Mouse (Mus musculus) liver, postnatal 0 days (tissue): Measurements from ENCODE around the gene Prr5l. TPM values are rescaled to one million over a fixed set of nuclear protein-coding genes. Genes with fewer than 3 reads are reported as not detected.
"Not testable (repeated sequence)": the region's sequence is repeated elsewhere in the genome, so short reads cannot be mapped to it uniquely, and the experiment has no call there.

Experiments
- ATAC-seq: fragments of 200-750 bp; cut with Nextera tagmentation; 2 replicates; pipeline ENCODE4 v1.8.0; 2017; ENCODE audit warnings: mild to moderate bottlenecking, moderate library complexity
- DNase-seq: peaks from one replicate; pipeline ENCODE4 v3.0.0-alpha.2; 2016
- H3K27ac ChIP-seq: fragments of 300-500 bp; sonication (generic); 2 replicates; pipeline ENCODE4 v1.5.1; 2014; ENCODE audit warnings: antibody characterized with exemption, moderate library complexity, mild to moderate bottlenecking, low read depth
- H3K27me3 ChIP-seq: fragments of 300-500 bp; sonication (generic); 2 replicates; pipeline ENCODE4 v1.6.1; 2014; ENCODE audit warnings: low read length, control low read depth, mixed read lengths; ENCODE audit not compliant: insufficient read depth
- H3K36me3 ChIP-seq: fragments of 300-500 bp; sonication (generic); replicated peaks from 2 replicates; pipeline ENCODE4 v1.6.1; 2014; ENCODE audit warnings: mild to moderate bottlenecking, control low read depth, low read length, moderate library complexity, mixed read lengths; ENCODE audit not compliant: insufficient read depth
- H3K4me1 ChIP-seq: fragments of 300-500 bp; sonication (generic); 2 replicates; pipeline ENCODE4 v1.6.1; 2014; ENCODE audit warnings: antibody characterized with exemption, mild to moderate bottlenecking, control low read depth; ENCODE audit not compliant: insufficient read depth
- H3K4me2 ChIP-seq: fragments of 300-500 bp; sonication (generic); 2 replicates; pipeline ENCODE4 v1.6.1; 2014; ENCODE audit warnings: low read depth, mild to moderate bottlenecking, low read length, moderate library complexity, mixed read lengths
- H3K4me3 ChIP-seq: fragments of 300-500 bp; sonication (generic); 2 replicates; pipeline ENCODE4 v1.5.1; 2014; ENCODE audit warnings: low read depth, low read length
- H3K9ac ChIP-seq: fragments of 300-500 bp; sonication (generic); replicated peaks from 2 replicates; pipeline ENCODE4 v1.6.1; 2014; ENCODE audit warnings: mild to moderate bottlenecking, moderate library complexity
- H3K9me3 ChIP-seq: fragments of 300-500 bp; sonication (generic); 2 replicates; pipeline ENCODE4 v1.6.1; 2016; ENCODE audit warnings: mild to moderate bottlenecking, control low read depth, low read length, mixed read lengths
- CTCF ChIP-seq: sonication (generic); IDR thresholded peaks from 2 replicates; pipeline ENCODE4 v1.5.1; 2016; ENCODE audit warnings: antibody characterized with exemption, low read depth
- EP300 ChIP-seq: IDR thresholded peaks from 2 replicates; pipeline ENCODE4 v1.6.1; 2016; ENCODE audit warnings: antibody characterized with exemption, low read depth, mild to moderate bottlenecking
- WGBS: fragments of 180-500 bp; shearing (Covaris S2); extraction: QIAGEN DNeasy Blood & Tissue Kit; methylation state at CpG from one replicate; pipeline ENCODE4 v1.1.7; 2014; ENCODE audit not compliant: insufficient replicate concordance; 5-methylcytosine and 5-hydroxymethylcytosine counted together
- polyA plus RNA-seq: library from polyadenylated mRNA; unstranded; fragments of >200 nt; fragmentation: Nextera tagmentation; extraction: Ambion mirVana; gene quantifications from 2 replicates; pipeline ENCODE4 v1.2.1, GENCODE M21; 2015

Gene Prr5l
- polyA plus RNA-seq, 1 experiment from 2014 or later, result 4.0 TPM

DNA sequence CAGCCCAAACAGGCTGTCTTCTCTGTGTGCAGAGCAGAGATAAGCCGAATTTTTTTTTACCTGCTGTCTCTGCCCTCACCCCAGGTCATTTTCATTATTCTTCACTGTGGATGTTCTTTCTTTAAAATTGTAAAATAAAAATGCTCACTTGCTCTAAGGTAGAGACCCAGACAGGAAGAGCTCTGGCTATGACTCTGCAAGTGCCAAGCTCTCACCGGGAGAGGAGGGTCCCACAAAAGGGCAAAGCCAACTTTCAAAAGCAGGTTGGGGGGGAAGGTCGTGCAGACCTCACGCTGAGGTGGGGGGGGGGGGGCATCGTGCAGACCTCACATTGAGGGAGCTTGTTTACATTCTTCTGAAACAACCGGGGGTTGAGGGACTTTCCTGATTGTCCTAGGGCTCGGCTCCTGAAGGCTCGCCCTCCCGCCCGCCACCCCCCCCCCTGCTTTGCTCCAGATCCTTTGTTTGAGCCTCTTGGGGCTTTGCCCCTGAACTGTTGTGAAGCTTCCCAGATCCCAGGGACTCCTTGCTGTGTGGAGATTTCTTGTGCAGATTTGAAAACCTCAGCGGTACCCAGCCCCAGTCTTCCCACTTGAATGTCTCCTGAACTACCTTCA is 127.8 kb downstream of the Prr5l start:
- Histone ChIP-seq H3K36me3 (no peaks in the 10 kb centered on the region), H3K27ac (no peak overlapping the region), H3K27me3 (no peaks in the 10 kb centered on the region), H3K9me3 (no peaks in the 10 kb centered on the region), H3K9ac (no peak overlapping the region), H3K4me1 (peaks cover 7% of the 10 kb centered on the region; the same call in 1 of the 2 replicates), H3K4me3 (no peak overlapping the region), H3K4me2 (no peak overlapping the region)
- DNase-seq, result no peak
- TF ChIP-seq CTCF, result no peak
- no peak for TF ChIP-seq EP300
- WGBS, result 26% methylated on average over 9 of the region's 11 CpGs
- no peak for ATAC-seq

- WGBS, result 60% methylated on average over 4 of the region's 4 CpGs
- Histone ChIP-seq H3K9ac (no peak overlapping the region), H3K9me3 (no peaks in the 10 kb centered on the region), H3K27ac (no peak overlapping the region), H3K36me3 (no peaks in the 10 kb centered on the region), H3K4me1 (peaks cover 7% of the 10 kb centered on the region; the same call in 1 of the 2 replicates), H3K27me3 (no peaks in the 10 kb centered on the region), H3K4me2 (no peak overlapping the region), H3K4me3 (no peak overlapping the region)
- TF ChIP-seq EP300 (no peak), CTCF (no peak)
- ATAC-seq (no peak), DNase-seq (no peak)
Measured at GRCm38 (mm10) chr2:101754428-101754827, 128.4 kb downstream of the Prr5l start.

- H3K4me2 ChIP-seq, result no peak overlapping the region
- H3K27me3 ChIP-seq, result no peaks in the 10 kb centered on the region
- TF ChIP-seq CTCF (no peak), EP300 (no peak)
- no peak overlapping the region for H3K9ac ChIP-seq
- ATAC-seq, result no peak
- H3K27ac ChIP-seq, result no peak overlapping the region
- 81% methylated on average over 6 of the region's 6 CpGs for WGBS
- peaks cover 7% of the 10 kb centered on the region; the same call in 1 of the 2 replicates for H3K4me1 ChIP-seq
- DNase-seq, result no peak
- no peaks in the 10 kb centered on the region for H3K9me3 ChIP-seq
- no peaks in the 10 kb centered on the region; the same call in 1 of the 2 replicates for H3K36me3 ChIP-seq
- H3K4me3 ChIP-seq, result no peak overlapping the region
Measured at GRCm38 (mm10) chr2:101752979-101753378, 129.8 kb downstream of the Prr5l start.

- 68% methylated on average over 7 of the region's 7 CpGs for WGBS
- TF ChIP-seq EP300 (no peak), CTCF (no peak)
Measured at GRCm38 (mm10) chr2:101752402-101752801, 130.4 kb downstream of the Prr5l start.

GRCm38 (mm10) chr2:101751236-101751922 is 131.4 kb downstream of the Prr5l start:
- Histone ChIP-seq H3K4me1 (0 out of 2 replicates have a peak, but pooled peaks cover 5% of the 10 kb centered on the region), H3K9ac (no peak overlapping the region), H3K4me2 (no peak overlapping the region), H3K4me3 (no peak overlapping the region), H3K36me3 (no peaks in the 10 kb centered on the region; the same call in 1 of the 2 replicates), H3K9me3 (no peaks in the 10 kb centered on the region), H3K27ac (no peak overlapping the region), H3K27me3 (no peaks in the 10 kb centered on the region)
- TF ChIP-seq EP300, result no peak
- TF ChIP-seq CTCF, result no peak
- DNase-seq (no peak), ATAC-seq (no peak)
- 53% methylated on average over 4 of the region's 4 CpGs for WGBS

More at GRCm38 (mm10) chr2:101752402-101752801, 130.4 kb downstream of the Prr5l start:
- Histone ChIP-seq H3K36me3 (no peaks in the 10 kb centered on the region; the same call in 1 of the 2 replicates), H3K9me3 (no peaks in the 10 kb centered on the region), H3K27ac (no peak overlapping the region), H3K4me3 (no peak overlapping the region), H3K4me1 (peaks cover 7% of the 10 kb centered on the region; the same call in 1 of the 2 replicates), H3K9ac (no peak overlapping the region), H3K27me3 (no peaks in the 10 kb centered on the region), H3K4me2 (no peak overlapping the region)
- ATAC-seq (no peak), DNase-seq (no peak)

GRCm38 (mm10) chr2:101746537-101746936 is 136.3 kb downstream of the Prr5l start:
- Histone ChIP-seq H3K4me1 (no peaks in the 10 kb centered on the region), H3K4me2 (no peak overlapping the region), H3K9me3 (no peaks in the 10 kb centered on the region), H3K36me3 (no peaks in the 10 kb centered on the region; the same call in 1 of the 2 replicates), H3K27ac (no peak overlapping the region), H3K4me3 (no peak overlapping the region), H3K27me3 (no peaks in the 10 kb centered on the region), H3K9ac (no peak overlapping the region)
- TF ChIP-seq EP300 (no peak), CTCF (no peak)
- 84% methylated on average over 7 of the region's 7 CpGs for WGBS
- ATAC-seq (no peak), DNase-seq (no peak)

- ATAC-seq, H3K9ac ChIP-seq, H3K4me3 ChIP-seq, H3K9me3 ChIP-seq, H3K27me3 ChIP-seq, DNase-seq, H3K27ac ChIP-seq, H3K4me1 ChIP-seq, H3K4me2 ChIP-seq, H3K36me3 ChIP-seq: not testable (repeated sequence)
- 61% methylated on average over 2 of the region's 2 CpGs for WGBS
Measured at GRCm38 (mm10) chr2:101745656-101746055, 137.2 kb downstream of the Prr5l start.
